Mouse (Mus musculus) bone marrow, adult 2 months (tissue): ENCODE results near the gene Zc3h15. TPM values are rescaled to one million over a fixed set of nuclear protein-coding genes. Genes with fewer than 3 reads are reported as not detected.

ENCODE experiments used
- H3K27ac ChIP-seq: fragments of 200-500 bp; 2 replicates; pipeline ENCODE4 v1.5.1; 2012; ENCODE audit warnings: low read depth, mild to moderate bottlenecking, control low read depth, inconsistent platforms, low read length; ENCODE audit not compliant: control insufficient read depth, poor library complexity, insufficient read depth
- H3K4me1 ChIP-seq: fragments of 200-500 bp; 2 replicates; pipeline ENCODE4 v1.6.1; 2011; ENCODE audit warnings: low read length; ENCODE audit not compliant: control insufficient read depth, insufficient read depth
- H3K4me3 ChIP-seq: fragments of 200-500 bp; replicated peaks from 2 replicates; pipeline ENCODE3; 2011; ENCODE audit warnings: mild to moderate bottlenecking, low read depth, low read length, control low read depth; ENCODE audit not compliant: control insufficient read depth
- CTCF ChIP-seq: fragments of 200-500 bp; IDR thresholded peaks from 2 replicates; pipeline ENCODE4 v1.5.1; 2011; ENCODE audit warnings: low read length, control low read depth; ENCODE audit not compliant: control insufficient read depth, insufficient read depth
- POLR2A ChIP-seq: fragments of 200-500 bp; IDR thresholded peaks from 2 replicates; pipeline ENCODE4 v1.6.1; 2011; ENCODE audit warnings: low read depth, mild to moderate bottlenecking, control low read depth, low read length, borderline replicate concordance; ENCODE audit not compliant: control insufficient read depth
- WGBS: fragments of 180-500 bp; shearing (Covaris S2); methylation state at CpG from one replicate; pipeline ENCODE4 v1.1.7; 2018; 5-methylcytosine and 5-hydroxymethylcytosine counted together
- polyA plus RNA-seq: library from polyadenylated mRNA; stranded (reverse); fragments of >200 nt; gene quantifications from 2 replicates; pipeline ENCODE4 v1.2.4, GENCODE M21; 2011; ENCODE audit warnings: low replicate concordance; ENCODE audit not compliant: missing spikeins, insufficient read depth, insufficient read length

The Zc3h15 gene
- polyA plus RNA-seq, 1 experiment, result 67.0 TPM

- 76% methylated on average over 4 of the region's 4 CpGs for WGBS
- Histone ChIP-seq H3K4me3 (no peak overlapping the region), H3K4me1 (no peaks in the 10 kb centered on the region), H3K27ac (no peak overlapping the region)
- TF ChIP-seq CTCF (no peak), POLR2A (no peak)
Observed at GRCm38 (mm10) chr2:83676226-83676870, 32.1 kb downstream of the Zc3h15 start.

- no peak for TF ChIP-seq POLR2A
- TF ChIP-seq CTCF, result no peak
- no peaks in the 10 kb centered on the region for H3K4me1 ChIP-seq
- H3K27ac ChIP-seq, result no peak overlapping the region
- no peak overlapping the region for H3K4me3 ChIP-seq
- WGBS, result 88% methylated on average over 8 of the region's 8 CpGs
Observed at GRCm38 (mm10) chr2:83681332-83681731, 37.1 kb downstream of the Zc3h15 start.

- TF ChIP-seq POLR2A (no peak), CTCF (no peak)
- 86% methylated on average over 6 of the region's 6 CpGs for WGBS
- H3K4me3 ChIP-seq, result no peak overlapping the region
- H3K4me1 ChIP-seq, result no peaks in the 10 kb centered on the region
- H3K27ac ChIP-seq, result no peak overlapping the region
Observed at GRCm38 (mm10) chr2:83681785-83682184, 37.5 kb downstream of the Zc3h15 start.

- no peaks in the 10 kb centered on the region for H3K4me1 ChIP-seq
- 49% methylated on average over 8 of the region's 8 CpGs for WGBS
- H3K27ac ChIP-seq, result no peak overlapping the region
- no peak overlapping the region for H3K4me3 ChIP-seq
- TF ChIP-seq POLR2A, result no peak
- no peak for TF ChIP-seq CTCF
Observed at GRCm38 (mm10) chr2:83682282-83682681, 38.0 kb downstream of the Zc3h15 start.

GRCm38 (mm10) chr2:83683731-83684519, 39.7 kb downstream of the Zc3h15 start:
- TF ChIP-seq POLR2A (no peak), CTCF (no peak)
- Histone ChIP-seq H3K27ac (no peak overlapping the region), H3K4me1 (no peaks in the 10 kb centered on the region), H3K4me3 (no peak overlapping the region)
- 78% methylated on average over 9 of the region's 9 CpGs for WGBS

- Histone ChIP-seq H3K4me1 (no peaks in the 10 kb centered on the region), H3K4me3 (no peak overlapping the region), H3K27ac (no peak overlapping the region)
- no peak for TF ChIP-seq CTCF
- no peak for TF ChIP-seq POLR2A
- 92% methylated on average over 8 of the region's 8 CpGs for WGBS
Observed at GRCm38 (mm10) chr2:83684691-83685090, 40.5 kb downstream of the Zc3h15 start.

GRCm38 (mm10) chr2:83690372-83690771, 46.1 kb downstream of the Zc3h15 start:
- TF ChIP-seq CTCF, result no peak
- no peak for TF ChIP-seq POLR2A
- WGBS, result 69% methylated on average over 2 of the region's 2 CpGs

GRCm38 (mm10) chr2:83692651-83693545, 48.7 kb downstream of the Zc3h15 start:
- no peak overlapping the region for H3K4me3 ChIP-seq
- no peaks in the 10 kb centered on the region for H3K4me1 ChIP-seq
- TF ChIP-seq CTCF (no peak), POLR2A (no peak)
- H3K27ac ChIP-seq, result no peak overlapping the region
- 78% methylated on average over 10 of the region's 10 CpGs for WGBS

More at GRCm38 (mm10) chr2:83690372-83690771, 46.1 kb downstream of the Zc3h15 start:
- Histone ChIP-seq H3K4me3 (no peak overlapping the region), H3K27ac (no peak overlapping the region), H3K4me1 (no peaks in the 10 kb centered on the region)
